Mouse (Mus musculus): ENCODE data around the gene Bcr. TPM values are rescaled to one million over a fixed set of nuclear protein-coding genes. Genes with fewer than 3 reads are reported as not detected.

The Bcr gene
- polyA plus RNA-seq, 1 experiment: 11.7 TPM

GRCm38 (mm10) chr10:75070281-75070976 is 10.0 kb downstream of the Bcr start:
- TF ChIP-seq CTCF (IDR thresholded peaks at IDR 0.05; ENCODE audit: control insufficient read depth, insufficient read depth, insufficient replicate concordance, low read depth, low read length) (no peak), POLR2A (IDR thresholded peaks at IDR 0.05; ENCODE audit: control insufficient read depth, low read depth, low read length) (no peak)
- no peak overlapping the region for H3K27ac ChIP-seq (ENCODE audit: control insufficient read depth, insufficient read depth, low read depth, low read length)
- H3K27me3 ChIP-seq (ENCODE audit: control insufficient read depth, insufficient read depth, low read length): no peaks in the 10 kb centered on the region
- H3K36me3 ChIP-seq (ENCODE audit: control insufficient read depth, insufficient read depth, low read length): no peaks in the 10 kb centered on the region
- H3K4me1 ChIP-seq (ENCODE audit: control insufficient read depth, insufficient read depth, low read length): peaks cover 10% of the 10 kb centered on the region
- H3K4me3 ChIP-seq (ENCODE audit: control insufficient read depth, low read depth, low read length): no peak overlapping the region

DNA sequence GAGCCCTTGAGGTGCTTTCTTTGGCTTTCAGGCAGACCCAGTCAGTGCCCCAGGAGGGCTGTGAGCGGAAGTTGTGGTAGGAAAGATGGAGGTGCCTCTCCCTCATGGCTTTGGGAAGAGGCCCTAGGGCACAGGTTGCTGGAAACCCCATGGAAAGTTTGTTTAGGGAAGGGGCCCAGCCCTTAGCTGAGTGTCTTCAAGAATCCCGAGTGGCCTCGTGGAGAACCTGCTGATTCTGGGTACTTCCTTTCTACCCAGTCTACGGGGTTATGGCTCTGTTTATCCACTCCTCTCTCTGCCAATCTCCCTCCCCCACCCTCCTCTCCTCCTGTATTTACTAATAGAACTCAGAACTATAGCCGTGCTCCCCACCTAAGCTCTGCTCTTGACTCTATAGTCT is 15.3 kb downstream of the Bcr start:
- Histone ChIP-seq H3K36me3 (ENCODE audit: control insufficient read depth, insufficient read depth, low read length) (no peaks in the 10 kb centered on the region), H3K4me3 (ENCODE audit: control insufficient read depth, low read depth, low read length) (no peak overlapping the region)
- TF ChIP-seq POLR2A (IDR thresholded peaks at IDR 0.05; ENCODE audit: control insufficient read depth, low read depth, low read length) (no peak), CTCF (IDR thresholded peaks at IDR 0.05; ENCODE audit: control insufficient read depth, insufficient read depth, insufficient replicate concordance, low read depth, low read length) (no peak)

DNA sequence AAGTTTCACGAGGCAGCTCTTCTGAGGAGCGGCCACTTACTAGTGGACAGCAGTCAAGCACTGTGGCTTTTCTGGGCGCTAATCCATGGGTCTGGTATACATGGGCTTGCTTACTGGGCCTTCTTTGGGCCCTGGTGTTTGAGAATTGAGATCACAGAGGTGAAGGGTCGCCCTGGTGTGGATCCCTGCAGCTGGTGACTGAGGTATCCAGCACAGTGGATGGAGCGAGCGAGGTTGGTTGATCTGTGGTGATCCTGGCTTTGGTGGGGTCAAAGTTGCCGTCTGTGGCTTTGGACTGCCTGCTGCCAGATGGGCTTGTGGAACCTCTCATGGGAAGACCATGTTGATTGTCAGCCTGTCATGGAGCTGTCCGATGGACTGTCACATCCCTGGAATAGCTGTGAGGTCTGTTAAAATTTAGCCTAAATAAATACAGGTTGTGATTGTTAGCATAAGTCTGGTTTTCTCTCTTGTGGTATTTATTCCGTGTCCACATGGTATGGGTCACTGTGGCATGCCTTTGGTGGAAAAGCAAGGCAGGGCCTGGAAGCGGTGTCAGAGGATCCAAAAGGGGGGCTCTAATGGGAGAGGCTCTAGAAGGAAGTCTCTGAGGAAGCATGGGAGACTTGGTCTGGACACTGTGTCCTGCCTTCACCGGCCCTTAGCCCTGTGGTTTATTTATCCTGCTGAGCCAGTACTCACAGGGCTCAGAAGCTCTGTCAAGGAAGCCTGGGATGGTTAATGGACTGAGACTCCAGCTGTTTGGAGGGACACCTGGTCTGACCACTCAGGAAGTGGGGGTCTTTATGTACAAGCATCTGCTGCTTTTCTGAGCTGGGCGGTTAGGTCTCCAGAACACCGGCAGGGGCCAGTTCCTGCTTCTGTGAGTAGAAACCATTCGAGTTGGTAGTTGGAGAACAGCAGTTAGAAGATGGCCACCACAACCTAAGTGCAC is 18.1 kb downstream of the Bcr start:
- TF ChIP-seq CTCF (IDR thresholded peaks at IDR 0.05; ENCODE audit: control insufficient read depth, insufficient read depth, insufficient replicate concordance, low read depth, low read length): no peak
- TF ChIP-seq POLR2A (IDR thresholded peaks at IDR 0.05; ENCODE audit: control insufficient read depth, low read depth, low read length): no peak
- H3K36me3 ChIP-seq (ENCODE audit: control insufficient read depth, insufficient read depth, low read length): no peaks in the 10 kb centered on the region
- H3K4me3 ChIP-seq (ENCODE audit: control insufficient read depth, low read depth, low read length): no peak overlapping the region
- no peaks in the 10 kb centered on the region for H3K27me3 ChIP-seq (ENCODE audit: control insufficient read depth, insufficient read depth, low read length)
- no peak overlapping the region for H3K27ac ChIP-seq (ENCODE audit: control insufficient read depth, insufficient read depth, low read depth, low read length)
- peaks cover 4% of the 10 kb centered on the region; the same call in 1 of the 2 replicates for H3K4me1 ChIP-seq (ENCODE audit: control insufficient read depth, insufficient read depth, low read length)

More for the DNA sequence above, 15.3 kb downstream of the Bcr start:
- Histone ChIP-seq H3K27me3 (ENCODE audit: control insufficient read depth, insufficient read depth, low read length) (no peaks in the 10 kb centered on the region), H3K4me1 (ENCODE audit: control insufficient read depth, insufficient read depth, low read length) (peaks cover 4% of the 10 kb centered on the region; the same call in 1 of the 2 replicates), H3K27ac (ENCODE audit: control insufficient read depth, insufficient read depth, low read depth, low read length) (no peak overlapping the region)

DNA sequence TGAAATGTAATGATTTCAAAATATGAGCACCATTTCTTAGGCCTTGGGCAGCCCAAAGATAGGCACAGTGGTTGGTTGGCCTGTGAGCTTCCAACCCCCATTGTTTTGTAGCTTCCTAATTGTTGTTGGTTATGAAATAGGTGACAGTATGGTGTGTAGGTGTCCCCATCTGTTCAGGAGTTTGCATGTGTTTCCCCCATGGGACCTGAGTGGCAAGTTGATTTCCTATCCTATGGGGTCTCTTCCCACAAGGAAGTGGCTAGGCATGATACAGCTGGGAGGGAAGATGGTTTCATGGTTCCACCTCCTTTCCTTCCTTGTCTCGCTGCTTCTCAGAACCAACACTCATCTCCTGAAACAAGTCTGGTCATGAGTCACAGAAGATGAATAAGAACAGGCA is 24.9 kb downstream of the Bcr start:
- H3K27ac ChIP-seq (ENCODE audit: control insufficient read depth, insufficient read depth, low read depth, low read length): no peak overlapping the region
- no peaks in the 10 kb centered on the region for H3K36me3 ChIP-seq (ENCODE audit: control insufficient read depth, insufficient read depth, low read length)

GRCm38 (mm10) chr10:75088471-75088870 is 28.1 kb downstream of the Bcr start:
- Histone ChIP-seq H3K4me3 (ENCODE audit: control insufficient read depth, low read depth, low read length) (no peak overlapping the region), H3K4me1 (ENCODE audit: control insufficient read depth, insufficient read depth, low read length) (no peaks in the 10 kb centered on the region), H3K27me3 (ENCODE audit: control insufficient read depth, insufficient read depth, low read length) (no peaks in the 10 kb centered on the region), H3K27ac (ENCODE audit: control insufficient read depth, insufficient read depth, low read depth, low read length) (no peak overlapping the region), H3K36me3 (ENCODE audit: control insufficient read depth, insufficient read depth, low read length) (no peaks in the 10 kb centered on the region)
- TF ChIP-seq POLR2A (IDR thresholded peaks at IDR 0.05; ENCODE audit: control insufficient read depth, low read depth, low read length): no peak

More for the DNA sequence above, 24.9 kb downstream of the Bcr start:
- Histone ChIP-seq H3K27me3 (ENCODE audit: control insufficient read depth, insufficient read depth, low read length) (no peaks in the 10 kb centered on the region), H3K4me3 (ENCODE audit: control insufficient read depth, low read depth, low read length) (no peak overlapping the region), H3K4me1 (ENCODE audit: control insufficient read depth, insufficient read depth, low read length) (no peaks in the 10 kb centered on the region)
- TF ChIP-seq POLR2A (IDR thresholded peaks at IDR 0.05; ENCODE audit: control insufficient read depth, low read depth, low read length): no peak
- TF ChIP-seq CTCF (IDR thresholded peaks at IDR 0.05; ENCODE audit: control insufficient read depth, insufficient read depth, insufficient replicate concordance, low read depth, low read length): no peak

DNA sequence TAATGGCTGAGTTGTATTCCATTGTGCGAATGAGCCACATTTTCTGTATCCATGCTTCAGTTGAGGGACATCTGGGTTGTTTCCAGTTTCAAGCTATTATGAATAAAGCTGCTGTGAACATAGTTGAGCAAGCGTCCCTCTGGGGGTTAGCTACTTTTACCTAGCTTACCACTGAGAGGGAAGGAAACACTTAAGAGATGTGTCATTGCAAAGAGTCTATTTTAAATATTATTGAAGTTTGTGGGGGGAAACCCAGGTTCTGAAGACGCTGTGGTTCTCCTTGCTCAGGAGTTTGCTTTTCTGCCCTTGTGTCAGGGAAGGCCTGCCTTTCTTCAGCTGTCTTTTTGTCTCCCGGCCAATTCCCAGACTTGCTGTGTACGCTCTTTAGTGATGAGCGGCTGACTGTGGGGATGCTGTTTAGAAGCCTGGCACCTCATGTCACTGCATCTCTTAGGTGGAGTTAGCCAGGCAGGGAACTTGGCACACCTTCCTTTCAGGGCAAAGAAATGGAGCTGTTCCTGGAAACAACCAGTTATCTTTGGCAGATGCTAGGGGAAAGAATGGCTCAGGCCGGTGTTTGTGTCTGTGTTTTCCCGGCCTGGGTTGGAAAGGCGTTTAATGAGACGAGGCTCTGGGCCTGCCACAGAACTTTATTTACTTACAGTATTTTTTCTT is 31.2 kb downstream of the Bcr start:
- Histone ChIP-seq H3K4me3 (ENCODE audit: control insufficient read depth, low read depth, low read length) (no peak overlapping the region), H3K36me3 (ENCODE audit: control insufficient read depth, insufficient read depth, low read length) (no peaks in the 10 kb centered on the region), H3K4me1 (ENCODE audit: control insufficient read depth, insufficient read depth, low read length) (no peaks in the 10 kb centered on the region), H3K27me3 (ENCODE audit: control insufficient read depth, insufficient read depth, low read length) (no peaks in the 10 kb centered on the region), H3K27ac (ENCODE audit: control insufficient read depth, insufficient read depth, low read depth, low read length) (no peak overlapping the region)
- TF ChIP-seq POLR2A (IDR thresholded peaks at IDR 0.05; ENCODE audit: control insufficient read depth, low read depth, low read length) (no peak), CTCF (IDR thresholded peaks at IDR 0.05; ENCODE audit: control insufficient read depth, insufficient read depth, insufficient replicate concordance, low read depth, low read length) (no peak)

Measured in testis, adult 2 months (tissue).